Mouse (Mus musculus) MEL (cell line): ENCODE results near the gene Rsad1. TPM values are rescaled to one million over a fixed set of nuclear protein-coding genes. Genes with fewer than 3 reads are reported as not detected.

Experiments
- DNase-seq: peaks from one replicate; pipeline ENCODE4 v3.0.0; 2011; ENCODE audit warnings: low read depth, low spot score
- H3K27ac ChIP-seq: 2 replicates; pipeline ENCODE4 v1.5.1; 2012; ENCODE audit warnings: low read depth, mild to moderate bottlenecking, control low read depth, low read length, moderate library complexity; ENCODE audit not compliant: control insufficient read depth
- H3K27me3 ChIP-seq, 2 experiments: fragments of 150-350 bp in 1 of 2; sonication (generic) in 1 of 2; 2 replicates each; pipeline ENCODE4 v1.6.1; 2012; ENCODE audit warnings: low read length in 2 of 2, mild to moderate bottlenecking in 2 of 2, improper control_type of control experiment in 1 of 2, moderate library complexity in 1 of 2; ENCODE audit not compliant: insufficient read depth in 2 of 2, control insufficient read depth in 1 of 2
- H3K36me3 ChIP-seq, 2 experiments: 2 replicates each; pipeline ENCODE4 v1.6.1; 2012 to 2014; ENCODE audit warnings: low read length in 2 of 2, improper control_type of control experiment in 1 of 2, inconsistent platforms in 1 of 2, mild to moderate bottlenecking in 1 of 2; ENCODE audit not compliant: insufficient read depth in 2 of 2, control insufficient read depth in 1 of 2
- H3K4me1 ChIP-seq, 2 experiments: fragments of 150-350 bp in 1 of 2; sonication (generic) in 1 of 2; 2 replicates each; pipeline ENCODE4 v1.6.1; 2012; ENCODE audit warnings: low read length in 2 of 2, improper control_type of control experiment in 1 of 2, mild to moderate bottlenecking in 1 of 2; ENCODE audit not compliant: insufficient read depth in 2 of 2, control insufficient read depth in 1 of 2
- H3K4me3 ChIP-seq, 2 experiments: fragments of 150-350 bp in 1 of 2; sonication (generic) in 1 of 2; 2 replicates each; pipeline ENCODE4 v1.5.1; 2012; ENCODE audit warnings: low read depth in 2 of 2, low read length in 2 of 2, mild to moderate bottlenecking in 2 of 2, moderate library complexity in 2 of 2, control low read depth in 1 of 2, improper control_type of control experiment in 1 of 2; ENCODE audit not compliant: control insufficient read depth in 1 of 2, insufficient read depth in 1 of 2
- H3K79me2 ChIP-seq: 2 replicates; pipeline ENCODE4 v1.6.1; 2012; ENCODE audit warnings: mild to moderate bottlenecking, low read length, moderate library complexity; ENCODE audit not compliant: control insufficient read depth, poor library complexity, insufficient read depth
- H3K9ac ChIP-seq: 2 replicates; pipeline ENCODE4 v1.6.1; 2012; ENCODE audit warnings: low read depth, mild to moderate bottlenecking, control low read depth, low read length, moderate library complexity; ENCODE audit not compliant: control insufficient read depth, poor library complexity, severe bottlenecking
- H3K9me3 ChIP-seq: fragments of 150-350 bp; sonication (generic); replicated peaks from 2 replicates; pipeline ENCODE4 v1.6.1; 2012; ENCODE audit warnings: mild to moderate bottlenecking, low read length, improper control_type of control experiment, moderate library complexity; ENCODE audit not compliant: insufficient read depth
- CHD1 ChIP-seq: IDR thresholded peaks from 2 replicates; pipeline ENCODE4 v1.6.1; 2012; ENCODE audit warnings: low read depth, mild to moderate bottlenecking, inconsistent platforms, low read length, improper control_type of control experiment
- CHD2 ChIP-seq: IDR thresholded peaks from 2 replicates; pipeline ENCODE4 v1.6.1; 2011; ENCODE audit warnings: low read length, improper control_type of control experiment
- CTCF ChIP-seq, 3 experiments: IDR thresholded peaks in 2 of 3; conservative IDR thresholded peaks in 1 of 3; 2 replicates each; pipeline ENCODE4 v1.5.1; 2011 to 2012; ENCODE audit warnings: low read length in 3 of 3, low read depth in 2 of 3, mild to moderate bottlenecking in 2 of 3, improper control_type of control experiment in 1 of 3, inconsistent platforms in 1 of 3, mixed read lengths in 1 of 3, moderate library complexity in 1 of 3; ENCODE audit not compliant: control insufficient read depth in 1 of 3, insufficient read depth in 1 of 3, poor library complexity in 1 of 3, severe bottlenecking in 1 of 3
- E2F4 ChIP-seq: IDR thresholded peaks from 2 replicates; pipeline ENCODE4 v1.6.1; 2011; ENCODE audit warnings: low read depth, low read length, improper control_type of control experiment, borderline replicate concordance
- EP300 ChIP-seq, 2 experiments: IDR thresholded peaks; 2 replicates each; pipeline ENCODE4 v1.6.1; 2011; ENCODE audit warnings: improper control_type of control experiment in 2 of 2, low read length in 2 of 2, low read depth in 1 of 2, mild to moderate bottlenecking in 1 of 2
- JUND ChIP-seq: IDR thresholded peaks from 2 replicates; pipeline ENCODE4 v1.6.1; 2011; ENCODE audit warnings: low read depth, mild to moderate bottlenecking, improper control_type of control experiment, low read length
- KAT2A ChIP-seq: conservative IDR thresholded peaks from 2 replicates; pipeline ENCODE4 v1.6.1; 2012; ENCODE audit warnings: low read depth, low read length, improper control_type of control experiment, inconsistent platforms
- MAX ChIP-seq: IDR thresholded peaks from 2 replicates; pipeline ENCODE4 v1.6.1; 2011; ENCODE audit warnings: low read length, improper control_type of control experiment
- MYB ChIP-seq: IDR thresholded peaks from 2 replicates; pipeline ENCODE4 v1.6.1; 2011; ENCODE audit warnings: mild to moderate bottlenecking, low read depth, low read length, improper control_type of control experiment
- MYC ChIP-seq: IDR thresholded peaks from 2 replicates; pipeline ENCODE4 v1.6.1; 2011; ENCODE audit warnings: low read depth, mild to moderate bottlenecking, low read length, improper control_type of control experiment, moderate library complexity
- NELFE ChIP-seq: IDR thresholded peaks from 2 replicates; pipeline ENCODE4 v1.6.1; 2011; ENCODE audit warnings: low read depth, low read length, improper control_type of control experiment
- NRF1 ChIP-seq: IDR thresholded peaks from 2 replicates; pipeline ENCODE4 v1.6.1; 2014; ENCODE audit warnings: low read depth, mild to moderate bottlenecking, inconsistent platforms, low read length, improper control_type of control experiment, moderate library complexity; ENCODE audit not compliant: poor library complexity, insufficient read depth, severe bottlenecking
- POLR2AphosphoS2 ChIP-seq: IDR thresholded peaks from 2 replicates; pipeline ENCODE4 v1.6.1; 2011; ENCODE audit warnings: low read length, improper control_type of control experiment
- POLR2AphosphoS5 ChIP-seq: IDR thresholded peaks from 2 replicates; pipeline ENCODE4 v1.6.1; 2012; ENCODE audit warnings: low read depth, borderline replicate concordance, mild to moderate bottlenecking, inconsistent platforms, low read length, moderate library complexity, mixed read lengths
- RCOR1 ChIP-seq: IDR thresholded peaks from 2 replicates; pipeline ENCODE4 v1.6.1; 2012; ENCODE audit warnings: low read depth, mild to moderate bottlenecking, inconsistent platforms, low read length, improper control_type of control experiment
- SMC3 ChIP-seq: IDR thresholded peaks from 2 replicates; pipeline ENCODE4 v1.6.1; 2011; ENCODE audit warnings: low read depth, low read length, improper control_type of control experiment
- TCF12 ChIP-seq: IDR thresholded peaks from 2 replicates; pipeline ENCODE4 v1.6.1; 2014; ENCODE audit warnings: low read depth, mild to moderate bottlenecking, inconsistent platforms, low read length, improper control_type of control experiment, moderate library complexity
- USF2 ChIP-seq, 2 experiments: IDR thresholded peaks; 2 replicates each; pipeline ENCODE4 v1.6.1; 2011 to 2012; ENCODE audit warnings: improper control_type of control experiment in 2 of 2, low read length in 2 of 2, borderline replicate concordance in 1 of 2, inconsistent platforms in 1 of 2, low read depth in 1 of 2, mild to moderate bottlenecking in 1 of 2; ENCODE audit not compliant: insufficient read depth in 1 of 2
- ZC3H11A ChIP-seq: IDR thresholded peaks from 2 replicates; pipeline ENCODE4 v1.6.1; 2012; ENCODE audit warnings: low read depth, mild to moderate bottlenecking, inconsistent platforms, low read length, improper control_type of control experiment
- ZKSCAN1 ChIP-seq: IDR thresholded peaks from 2 replicates; pipeline ENCODE4 v1.6.1; 2012; ENCODE audit warnings: low read depth, mild to moderate bottlenecking, inconsistent platforms, low read length, improper control_type of control experiment, moderate library complexity
- ZNF384 ChIP-seq: IDR thresholded peaks from 2 replicates; pipeline ENCODE4 v1.6.1; 2012; ENCODE audit warnings: low read depth, mild to moderate bottlenecking, inconsistent platforms, low read length, improper control_type of control experiment
- polyA plus RNA-seq, 2 experiments: library from polyadenylated mRNA; stranded (reverse) in 1 of 2; unstranded in 1 of 2; fragments of >175 nt in 1 of 2; fragments of >200 nt in 1 of 2; gene quantifications; 2 replicates each; pipeline versions ENCODE4 v1.2.1 to v1.2.4; 2012; ENCODE audit warnings: low replicate concordance in 2 of 2, low read depth in 1 of 2; ENCODE audit not compliant: insufficient read length in 2 of 2, insufficient read depth in 1 of 2, missing spikeins in 1 of 2
- total RNA-seq: library from RNA; depleted of rRNA; stranded (reverse); fragments of 300-350 nt; gene quantifications from 2 replicates; pipeline ENCODE4 v1.2.3, GENCODE M21; 2012

The Rsad1 gene
- total and polyA plus RNA-seq, 3 experiments = 24.0 to 28.7 TPM; not detected in 1

GRCm38 (mm10) chr11:94547271-94547670 is 1.8 kb downstream of the Rsad1 start:
- Histone ChIP-seq H3K9ac (no peak overlapping the region), H3K9me3 (no peaks in the 10 kb centered on the region), H3K4me1 (peaks cover 0 to 13% of the 10 kb centered on the region in 2 experiments; a peak in 2 of 4 replicates), H3K27ac (no peak overlapping the region), H3K36me3 (peaks cover 1 to 12% of the 10 kb centered on the region in 2 experiments; a peak in 3 of 4 replicates), H3K4me3 (no peak overlapping the region), H3K79me2 (peaks cover 14% of the 10 kb centered on the region), H3K27me3 (no peaks in the 10 kb centered on the region)
- TF ChIP-seq USF2 (IDR thresholded peaks at IDR 0.05; ENCODE audit: borderline replicate concordance in 1 of 2, insufficient read depth in 1 of 2, low read depth in 1 of 2, low read length in 2 of 2) = no peak
- TF ChIP-seq ZKSCAN1 = no peak
- no peak for TF ChIP-seq CHD2
- TF ChIP-seq POLR2AphosphoS5 = no peak
- TF ChIP-seq KAT2A = no peak
- TF ChIP-seq EP300 (IDR thresholded peaks at IDR 0.05; ENCODE audit: low read depth in 1 of 2, low read length in 2 of 2) = no peak
- TF ChIP-seq POLR2AphosphoS2 = no peak
- TF ChIP-seq TCF12 = no peak
- TF ChIP-seq CTCF (IDR thresholded peaks at IDR 0.05 in 2 of 3, conservative IDR thresholded peaks at IDR 0.05 in 1 of 3; ENCODE audit: control insufficient read depth in 1 of 3, insufficient read depth in 1 of 3, low read depth in 2 of 3, low read length in 3 of 3, poor library complexity in 1 of 3, severe bottlenecking in 1 of 3) = no peak
- no peak for TF ChIP-seq NELFE
- no peak for TF ChIP-seq ZC3H11A
- TF ChIP-seq SMC3 = no peak
- TF ChIP-seq ZNF384 = no peak
- no peak for TF ChIP-seq JUND
- no peak for TF ChIP-seq MYB
- no peak for TF ChIP-seq MYC
- TF ChIP-seq E2F4 = no peak
- no peak for TF ChIP-seq NRF1
- no peak for DNase-seq

- H3K79me2 ChIP-seq = peaks cover 14% of the 10 kb centered on the region
- no peaks in the 10 kb centered on the region for H3K27me3 ChIP-seq
- DNase-seq = no peak
- H3K9ac ChIP-seq = no peak overlapping the region
- no peak overlapping the region for H3K27ac ChIP-seq
- H3K4me1 ChIP-seq = peaks cover 0 to 13% of the 10 kb centered on the region in 2 experiments; a peak in 2 of 4 replicates
- H3K9me3 ChIP-seq = no peaks in the 10 kb centered on the region
- no peak overlapping the region for H3K4me3 ChIP-seq
- H3K36me3 ChIP-seq = peaks cover 1 to 12% of the 10 kb centered on the region in 2 experiments
- no peak for TF ChIP-seq CHD1
- no peak for TF ChIP-seq MAX
- TF ChIP-seq TCF12 = no peak
- no peak for TF ChIP-seq RCOR1
- TF ChIP-seq MYB = no peak
- TF ChIP-seq, all 39 proteins: peak for 0
Measured at GRCm38 (mm10) chr11:94546381-94546780, 2.7 kb downstream of the Rsad1 start.
